Mouse (Mus musculus) G1E (cell line): ENCODE measurements around the gene Tpt1.

ENCODE experiments used
- CTCF ChIP-seq: IDR thresholded peaks from 2 replicates; pipeline ENCODE4 v1.5.1; 2012; ENCODE audit warnings: low read depth, low read length, inconsistent platforms, mixed read lengths
- GATA1 ChIP-seq: IDR thresholded peaks from 2 replicates; pipeline ENCODE4 v1.6.1; 2012; ENCODE audit warnings: borderline replicate concordance, low read length, inconsistent platforms, mixed read lengths
- TAL1 ChIP-seq: conservative IDR thresholded peaks from 2 replicates; pipeline ENCODE4 v1.6.1; 2012; ENCODE audit warnings: low read depth, low read length, inconsistent platforms, mixed read lengths

- TF ChIP-seq CTCF = no peak
- TF ChIP-seq GATA1 = no peak
- TF ChIP-seq TAL1 = no peak
Observed at GRCm38 (mm10) chr14:75883873-75884272, 39.0 kb downstream of the Tpt1 start.
